Mouse (Mus musculus) thymus, adult 2 months (tissue): ENCODE data around the gene Kctd19. TPM values are rescaled to one million over a fixed set of nuclear protein-coding genes. Genes with fewer than 3 reads are reported as not detected.

Source experiments
- DNase-seq: peaks from one replicate; pipeline ENCODE4 v3.0.0; 2021
- H3K27ac ChIP-seq: fragments of 200-500 bp; 2 replicates; pipeline ENCODE4 v1.5.1; 2012; ENCODE audit warnings: low read length, control low read depth; ENCODE audit not compliant: control insufficient read depth, insufficient read depth
- H3K27me3 ChIP-seq: fragments of 200-500 bp; 2 replicates; pipeline ENCODE4 v1.6.1; 2012; ENCODE audit warnings: mild to moderate bottlenecking, low read length, moderate library complexity, mixed read lengths; ENCODE audit not compliant: control insufficient read depth, insufficient read depth
- H3K36me3 ChIP-seq: fragments of 200-500 bp; 2 replicates; pipeline ENCODE4 v1.6.1; 2012; ENCODE audit warnings: mild to moderate bottlenecking, low read length, moderate library complexity; ENCODE audit not compliant: control insufficient read depth, insufficient read depth
- H3K4me1 ChIP-seq: fragments of 200-500 bp; replicated peaks from 2 replicates; pipeline ENCODE4 v1.6.1; 2012; ENCODE audit warnings: low read length; ENCODE audit not compliant: control insufficient read depth, insufficient read depth
- H3K4me3 ChIP-seq: fragments of 200-500 bp; 2 replicates; pipeline ENCODE4 v1.5.1; 2012; ENCODE audit warnings: mild to moderate bottlenecking, low read length, control low read depth, moderate library complexity; ENCODE audit not compliant: control insufficient read depth, insufficient read depth
- CTCF ChIP-seq: fragments of 200-500 bp; IDR thresholded peaks from 2 replicates; pipeline ENCODE4 v1.5.1; 2012; ENCODE audit warnings: mild to moderate bottlenecking, control low read depth, low read length, moderate library complexity, borderline replicate concordance; ENCODE audit not compliant: control insufficient read depth, poor library complexity, insufficient read depth; ENCODE audit errors: extremely low read depth
- POLR2A ChIP-seq: fragments of 200-500 bp; IDR thresholded peaks from 2 replicates; pipeline ENCODE4 v1.6.1; 2012; ENCODE audit warnings: mild to moderate bottlenecking, low read length, control low read depth, moderate library complexity; ENCODE audit not compliant: control insufficient read depth, poor library complexity, insufficient read depth; ENCODE audit errors: extremely low read depth
- WGBS: fragments of 180-500 bp; shearing (Covaris S2); methylation state at CpG from one replicate; pipeline ENCODE4 v1.1.7; 2018; 5-methylcytosine and 5-hydroxymethylcytosine counted together
- polyA plus RNA-seq: library from polyadenylated mRNA; depleted of rRNA; stranded (reverse); fragments of >200 nt; gene quantifications from 2 replicates; pipeline ENCODE4 v1.2.3, GENCODE M21; 2012

The Kctd19 gene
- polyA plus RNA-seq, 1 experiment: 0.07 TPM

- no peak overlapping the region for H3K4me3 ChIP-seq
Measured at GRCm38 (mm10) chr8:105450977-105451376, 37.7 kb upstream of the Kctd19 start.

GRCm38 (mm10) chr8:105448596-105448995 lies 35.3 kb upstream of the Kctd19 start:
- H3K27ac ChIP-seq: no peak overlapping the region
- no peaks in the 10 kb centered on the region for H3K36me3 ChIP-seq
- WGBS: 92% methylated on average over 5 of the region's 5 CpGs
- TF ChIP-seq CTCF (no peak), POLR2A (no peak)
- no peaks in the 10 kb centered on the region for H3K4me1 ChIP-seq
- DNase-seq: no peak
- H3K27me3 ChIP-seq: no peaks in the 10 kb centered on the region
- no peak overlapping the region for H3K4me3 ChIP-seq

More at GRCm38 (mm10) chr8:105450977-105451376, 37.7 kb upstream of the Kctd19 start:
- WGBS: 97% methylated on average over 1 of the region's 1 CpGs
- TF ChIP-seq CTCF (no peak), POLR2A (no peak)
- Histone ChIP-seq H3K27me3 (no peaks in the 10 kb centered on the region), H3K27ac (no peak overlapping the region), H3K4me1 (no peaks in the 10 kb centered on the region), H3K36me3 (no peaks in the 10 kb centered on the region)
- DNase-seq: no peak

GRCm38 (mm10) chr8:105448188-105448587 lies 34.9 kb upstream of the Kctd19 start:
- no peak for DNase-seq
- H3K4me3 ChIP-seq: no peak overlapping the region
- 96% methylated on average over 3 of the region's 3 CpGs for WGBS

DNA sequence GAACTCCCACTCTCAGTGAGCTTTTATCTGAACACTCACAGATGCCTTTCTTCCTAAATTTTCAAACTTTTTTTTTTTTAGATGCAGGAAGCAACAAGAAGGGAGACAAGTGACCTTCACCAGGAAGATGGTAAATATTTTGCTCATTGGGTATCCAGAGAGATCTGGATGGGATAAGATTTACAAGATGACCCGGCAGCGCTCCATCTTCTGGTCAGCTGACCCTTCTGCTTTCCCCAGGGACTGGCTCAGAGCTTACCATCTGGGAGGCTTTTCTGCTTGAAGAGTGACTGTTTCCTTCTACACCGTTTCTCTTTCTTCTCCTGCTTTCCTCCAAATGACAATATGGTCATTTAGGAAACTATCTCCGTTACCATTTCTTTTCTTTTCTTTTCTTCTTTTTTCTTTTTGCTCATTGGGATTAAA lies 32.8 kb upstream of the Kctd19 start:
- no peak for DNase-seq
- no peaks in the 10 kb centered on the region for H3K4me1 ChIP-seq
- H3K4me3 ChIP-seq: no peak overlapping the region
- H3K36me3 ChIP-seq: no peaks in the 10 kb centered on the region
- H3K27ac ChIP-seq: no peak overlapping the region
- TF ChIP-seq POLR2A: no peak
- TF ChIP-seq CTCF: no peak
- 82% methylated on average over 4 of the region's 4 CpGs for WGBS
- no peaks in the 10 kb centered on the region for H3K27me3 ChIP-seq

More at GRCm38 (mm10) chr8:105448188-105448587, 34.9 kb upstream of the Kctd19 start:
- no peaks in the 10 kb centered on the region for H3K36me3 ChIP-seq
- no peak overlapping the region for H3K27ac ChIP-seq
- H3K4me1 ChIP-seq: no peaks in the 10 kb centered on the region
- TF ChIP-seq CTCF: no peak
- TF ChIP-seq POLR2A: no peak
- no peaks in the 10 kb centered on the region for H3K27me3 ChIP-seq

DNA sequence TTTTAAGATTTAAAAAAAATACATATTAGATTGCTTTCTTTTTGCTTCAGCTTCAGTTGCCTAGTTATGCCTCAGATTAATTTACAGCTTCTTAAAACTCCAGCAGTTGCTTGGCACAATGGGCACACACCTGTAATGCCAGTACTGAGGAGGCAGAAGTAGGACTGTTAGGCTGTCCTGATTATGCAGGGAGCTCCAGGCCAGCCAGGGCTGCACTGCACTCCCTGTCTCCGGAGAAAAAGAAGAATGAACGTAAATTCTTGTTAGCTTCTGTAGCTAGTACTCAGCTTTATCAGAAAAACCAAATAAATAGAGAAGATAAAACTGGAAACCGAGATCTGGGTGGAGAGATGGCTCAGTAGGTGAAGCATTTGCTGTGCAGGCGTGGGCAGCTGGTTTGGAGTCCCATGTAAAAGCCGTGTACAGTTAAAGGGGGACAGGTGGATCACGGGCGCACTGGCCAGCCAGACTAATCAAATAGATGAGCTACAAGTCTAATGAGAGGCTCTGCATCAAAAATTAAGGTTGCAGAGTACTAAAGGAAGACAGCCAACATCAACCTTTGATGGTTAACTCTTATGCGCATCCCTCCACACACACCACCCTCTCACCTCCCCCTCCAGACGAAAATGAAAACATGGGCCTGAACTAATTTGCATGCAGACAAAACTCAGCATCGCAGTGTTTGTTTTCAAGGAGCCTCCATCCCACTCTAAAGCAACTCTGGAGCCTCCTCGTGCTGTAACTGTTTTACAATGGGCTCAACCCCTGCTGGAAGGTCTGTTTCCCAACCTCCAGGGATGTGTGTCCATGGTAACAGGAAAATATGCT lies 32.2 kb upstream of the Kctd19 start:
- Histone ChIP-seq H3K4me1 (no peaks in the 10 kb centered on the region), H3K27me3 (no peaks in the 10 kb centered on the region), H3K4me3 (no peak overlapping the region), H3K27ac (no peak overlapping the region), H3K36me3 (no peaks in the 10 kb centered on the region)
- no peak for DNase-seq
- TF ChIP-seq POLR2A: no peak
- no peak for TF ChIP-seq CTCF
- 79% methylated on average over 11 of the region's 11 CpGs for WGBS

DNA sequence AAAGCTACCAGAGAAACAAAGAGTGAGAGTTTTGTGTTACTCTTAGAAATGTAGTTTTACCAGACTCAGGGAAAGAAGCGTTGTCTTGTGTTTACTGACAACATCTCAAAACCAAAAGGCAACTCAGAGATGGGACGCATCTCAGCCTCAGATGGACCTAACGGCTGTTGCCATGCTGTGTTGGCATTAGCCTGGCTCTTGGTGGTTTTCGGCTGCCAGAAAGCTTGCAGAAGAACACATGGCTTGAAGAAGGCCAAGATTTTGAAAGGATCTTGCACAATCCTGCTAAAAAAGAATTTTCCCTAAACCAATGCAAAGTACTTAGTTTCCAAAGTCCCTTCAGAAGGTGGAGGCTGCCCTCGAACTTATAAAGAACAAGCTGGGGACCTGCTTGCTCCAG lies 29.4 kb upstream of the Kctd19 start:
- WGBS: 91% methylated on average over 5 of the region's 5 CpGs
- Histone ChIP-seq H3K4me3 (no peak overlapping the region), H3K27me3 (no peaks in the 10 kb centered on the region), H3K36me3 (no peaks in the 10 kb centered on the region), H3K4me1 (no peaks in the 10 kb centered on the region), H3K27ac (no peak overlapping the region)
- no peak for TF ChIP-seq POLR2A
- no peak for TF ChIP-seq CTCF
- no peak for DNase-seq
